Mouse (Mus musculus) c-Kit-positive CD71-negative TER-119-negative erythroid progenitor cells, embryonic 14.5 days (primary cell): ENCODE results near the gene Vkorc1.
"Not testable (repeated sequence)": the region's sequence is repeated elsewhere in the genome, so short reads cannot be mapped to it uniquely, and the experiment has no call there.

Source experiments
- DNase-seq: peaks from one replicate; pipeline ENCODE4 v3.0.0-alpha.2; 2013; ENCODE audit warnings: low read depth

The Vkorc1 gene

DNA sequence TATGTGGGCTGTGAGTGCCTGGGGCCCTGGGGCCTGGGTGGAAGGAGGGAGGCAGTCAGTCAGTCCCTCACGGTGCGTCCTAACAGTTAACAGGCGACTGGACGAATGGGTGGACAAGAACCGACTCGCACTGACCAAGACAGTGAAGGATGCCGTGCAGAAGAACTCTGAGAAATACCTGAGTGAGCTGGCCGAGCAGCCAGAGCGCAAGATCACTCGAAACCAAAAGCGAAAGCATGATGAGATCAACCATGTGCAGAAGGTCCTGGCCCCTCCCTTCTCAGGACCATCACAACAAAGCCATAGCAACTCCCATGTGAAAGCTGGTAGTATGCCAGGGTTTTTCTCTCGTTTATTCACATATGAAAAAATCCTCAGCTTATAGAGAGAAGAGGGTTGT is 19.9 kb upstream of the Vkorc1 start:
- DNase-seq, result no peak

DNA sequence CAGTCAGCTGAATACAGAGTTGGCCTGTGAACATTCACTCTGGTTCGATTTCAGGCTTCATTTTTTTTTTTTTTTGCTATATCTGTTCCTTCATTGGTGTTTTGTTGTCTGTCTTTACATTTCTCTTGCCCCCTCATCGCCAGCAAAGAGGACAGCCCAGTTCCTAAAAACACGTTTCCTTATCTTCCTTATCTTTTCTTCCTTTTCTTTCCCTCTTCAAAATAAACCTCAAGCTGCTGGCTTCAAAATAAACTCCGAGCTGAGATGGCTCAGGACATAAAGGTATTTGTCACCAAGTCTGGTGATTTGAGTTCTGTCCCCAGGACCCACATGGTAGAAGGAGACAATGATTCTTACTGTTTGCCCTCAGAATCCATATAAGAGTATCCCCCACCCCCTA is 17.5 kb upstream of the Vkorc1 start:
- DNase-seq, result no peak

DNA sequence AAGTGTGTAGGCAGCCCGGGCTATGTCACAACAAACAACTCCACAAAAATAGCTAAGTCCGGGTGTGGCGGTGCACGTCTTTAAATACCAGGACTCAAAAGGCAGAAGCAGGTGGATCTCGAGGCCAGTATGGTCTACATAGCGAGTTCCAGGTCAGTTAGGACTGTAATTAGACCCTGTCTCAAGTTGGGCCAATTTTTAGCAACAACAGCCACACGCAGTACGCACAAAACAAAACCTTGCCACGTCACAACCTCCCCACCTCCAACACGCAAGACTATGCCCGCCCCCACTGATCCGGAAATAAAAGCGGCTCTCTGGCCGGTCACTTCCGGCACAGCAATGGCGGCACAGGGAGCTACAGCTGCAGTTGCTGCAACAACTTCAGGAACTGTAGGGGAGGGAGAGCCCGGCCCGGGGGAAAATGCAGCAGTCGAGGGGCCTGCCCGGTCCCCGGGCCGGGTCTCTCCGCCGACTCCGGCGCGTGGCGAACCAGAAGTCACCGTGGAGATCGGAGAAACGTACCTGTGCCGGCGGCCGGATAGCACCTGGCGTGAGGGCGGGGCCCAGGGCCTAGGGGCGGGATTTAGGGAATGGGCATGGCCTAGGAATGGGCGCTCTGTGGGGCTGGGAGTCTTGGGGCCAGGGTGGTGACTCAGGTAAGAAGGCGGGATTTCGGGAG is 16.9 kb upstream of the Vkorc1 start, which contains the start of gene Kat8:
Gene Kat8 (plus strand): TSS at position 327 of the 682 bp plus-strand sequence.
- DNase-seq, result peak; percentile 92

DNA sequence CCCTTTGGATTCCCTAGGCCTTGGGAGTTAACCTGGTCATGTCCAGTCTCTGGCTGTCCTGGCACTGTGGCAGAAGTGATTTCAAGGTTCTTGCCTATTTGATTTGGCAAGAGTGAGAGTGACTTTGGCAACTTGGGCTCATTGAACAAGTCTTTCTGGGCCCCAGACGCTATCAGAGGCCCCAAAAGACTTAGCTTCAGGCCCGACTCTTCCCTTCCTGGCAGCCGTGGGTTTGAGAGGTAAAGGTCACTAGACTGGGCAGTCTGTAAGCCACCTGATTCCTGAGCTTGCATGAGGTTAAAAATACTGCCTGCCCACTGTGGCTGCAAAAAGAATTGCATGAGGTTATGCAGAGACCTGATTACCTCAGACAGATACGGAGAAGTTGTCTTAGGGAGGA is 13.2 kb upstream of the Vkorc1 start:
- DNase-seq, result no peak

DNA sequence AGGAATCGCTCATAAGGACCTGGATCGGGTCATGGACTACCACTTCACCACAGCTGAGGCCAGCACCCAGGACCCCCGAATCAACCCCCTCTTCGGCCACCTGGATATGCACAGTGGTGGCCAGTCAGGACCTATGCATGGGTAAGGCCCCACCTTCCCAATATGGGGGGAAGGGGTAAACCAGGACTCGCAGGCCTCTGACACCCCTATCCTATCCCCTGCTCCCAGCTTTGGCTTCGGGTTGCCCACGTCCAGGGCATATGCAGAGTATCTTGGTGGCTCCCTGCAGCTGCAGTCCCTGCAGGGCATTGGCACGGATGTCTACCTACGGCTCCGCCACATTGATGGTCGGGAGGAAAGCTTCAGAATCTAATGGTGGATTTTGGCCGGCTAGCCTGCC is 12.5 kb upstream of the Vkorc1 start:
- no peak for DNase-seq

DNA sequence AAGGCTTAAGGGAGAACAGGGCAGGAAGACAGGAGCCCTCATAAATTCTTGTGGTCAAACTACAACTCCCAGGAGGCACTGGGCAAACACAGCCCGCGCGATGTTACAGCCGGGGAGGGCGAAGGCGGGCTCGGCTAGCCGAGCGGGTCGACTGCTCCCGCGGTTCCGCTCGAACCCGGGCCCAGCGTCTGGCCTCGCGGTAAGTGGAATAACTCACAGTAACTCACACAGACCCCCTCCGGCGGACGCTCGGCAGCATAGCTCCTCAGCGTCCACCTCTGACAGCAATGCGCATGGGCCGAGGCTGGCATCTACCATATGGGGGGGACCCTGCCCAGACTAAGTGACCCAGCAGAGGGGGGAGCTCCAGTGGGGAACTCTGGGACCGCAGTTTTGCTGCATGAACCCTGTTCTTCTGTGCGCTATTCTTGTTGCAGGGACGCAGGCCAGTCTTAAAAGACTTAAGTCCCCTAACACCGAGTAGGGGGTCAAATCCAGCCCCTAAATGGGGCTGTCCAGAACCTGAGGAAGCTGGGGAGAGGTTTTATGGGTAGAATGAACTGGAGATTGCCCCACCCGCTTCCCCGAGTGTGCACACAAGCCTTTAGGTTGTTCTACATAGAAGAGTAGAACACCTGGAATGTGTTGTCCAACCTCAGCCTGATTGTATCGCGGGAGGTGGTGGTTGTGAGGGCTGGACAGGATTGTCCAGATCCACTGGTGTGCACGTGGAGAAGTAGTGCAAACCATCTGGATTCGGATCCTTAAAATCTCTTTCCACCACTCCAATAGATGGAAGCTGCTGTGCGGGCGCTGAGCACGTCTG is 8.8 kb upstream of the Vkorc1 start, which contains the start of gene Bckdk:
Gene Bckdk (plus strand): TSS at position 112 of the 826 bp plus-strand sequence.
- peak; percentile 65 for DNase-seq

DNA sequence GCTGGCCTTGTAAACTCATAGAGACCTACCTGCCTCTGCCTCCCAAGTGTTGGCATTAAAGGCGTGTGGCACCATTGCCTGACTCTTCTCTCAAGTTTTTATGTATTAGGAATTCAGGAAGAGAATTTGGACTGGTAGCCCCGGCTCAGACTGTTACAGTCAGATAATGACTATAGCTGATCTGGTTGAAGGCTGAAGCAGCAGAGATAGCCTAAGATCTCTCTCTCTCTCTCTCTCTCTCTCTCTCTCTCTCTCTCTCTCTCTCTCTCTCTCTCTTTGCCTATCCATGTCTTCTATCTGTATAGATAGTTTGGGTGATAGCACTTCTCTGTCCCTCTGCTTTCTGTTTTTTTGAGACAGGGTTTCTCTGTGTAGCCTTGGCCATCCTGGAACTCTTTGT is 6.4 kb upstream of the Vkorc1 start:
- DNase-seq, result no peak

DNA sequence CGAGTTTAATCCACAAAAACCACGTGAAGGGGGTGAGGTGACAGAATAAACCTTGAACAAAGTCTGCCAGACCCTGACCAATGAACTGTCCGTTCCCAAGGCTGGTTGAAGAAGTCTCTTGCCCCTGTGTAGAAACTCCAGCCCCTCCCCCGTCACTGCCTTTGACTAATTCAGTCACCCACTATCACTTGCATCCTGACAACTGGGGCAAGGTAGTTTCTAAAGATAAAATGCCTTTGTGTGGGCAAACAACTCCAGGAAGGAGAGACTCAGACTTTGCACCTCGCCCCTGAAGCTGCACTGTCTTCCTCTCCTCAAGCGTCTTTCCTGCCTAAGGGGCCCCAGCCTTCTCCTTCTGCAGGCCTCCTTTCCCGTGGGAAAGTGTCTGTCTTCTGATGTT is 4.6 kb upstream of the Vkorc1 start:
- no peak for DNase-seq

DNA sequence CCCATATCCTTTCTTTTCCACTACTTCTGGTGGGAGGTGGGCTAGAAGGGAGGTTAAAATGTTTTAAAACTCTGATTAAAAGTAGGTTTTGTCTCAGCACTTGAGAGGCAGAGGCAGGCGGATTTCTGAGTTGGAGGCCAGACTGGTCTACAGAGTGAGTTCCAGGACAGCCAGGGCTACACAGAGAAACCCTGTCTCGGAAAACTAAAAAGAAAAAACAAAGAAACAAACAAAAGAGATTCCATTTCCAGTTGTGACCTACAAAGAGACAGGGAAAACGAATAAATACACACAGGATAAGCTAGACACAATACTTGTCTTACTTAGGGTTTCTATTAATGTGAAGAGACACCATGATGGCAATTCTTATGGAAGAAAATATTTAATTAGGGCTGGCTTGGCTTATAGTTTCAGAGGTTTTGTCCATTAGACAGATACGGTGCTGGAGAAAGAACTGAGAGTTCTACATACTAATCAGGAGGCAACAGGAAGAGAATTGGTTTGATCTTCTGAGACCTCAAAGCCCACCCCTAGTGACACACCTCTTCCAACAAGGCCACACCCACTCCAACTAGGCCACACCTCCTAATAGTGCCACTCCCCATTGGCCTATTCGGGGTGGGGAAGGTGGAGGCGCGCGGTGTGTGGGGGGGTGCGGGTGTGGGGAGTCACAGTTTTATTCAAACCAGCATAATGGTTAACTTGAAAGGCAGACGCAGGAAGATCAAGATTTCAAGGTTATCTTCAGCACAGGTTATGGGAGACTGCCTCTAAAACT is 3.0 kb upstream of the Vkorc1 start:
- DNase-seq, result no peak

DNA sequence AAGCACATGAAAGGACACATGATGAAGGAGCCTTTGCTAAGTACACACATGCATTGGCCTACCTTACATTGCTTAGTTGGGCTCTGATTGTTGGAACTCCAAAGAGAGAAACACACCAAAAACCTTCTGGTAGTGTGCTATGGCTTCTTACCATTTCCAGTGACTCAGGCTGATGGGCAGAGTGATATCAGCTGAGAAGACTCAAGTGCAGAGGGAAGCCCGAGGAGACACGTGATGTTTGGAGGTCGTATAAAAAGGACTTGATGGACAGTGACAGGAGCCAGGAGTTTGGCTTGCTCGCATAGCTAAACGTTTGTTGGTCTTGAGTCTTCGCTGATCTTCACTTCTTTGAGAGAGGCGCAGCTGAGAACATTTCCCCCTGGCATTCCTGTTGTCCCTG is 2.1 kb upstream of the Vkorc1 start:
- DNase-seq, result no peak

DNA sequence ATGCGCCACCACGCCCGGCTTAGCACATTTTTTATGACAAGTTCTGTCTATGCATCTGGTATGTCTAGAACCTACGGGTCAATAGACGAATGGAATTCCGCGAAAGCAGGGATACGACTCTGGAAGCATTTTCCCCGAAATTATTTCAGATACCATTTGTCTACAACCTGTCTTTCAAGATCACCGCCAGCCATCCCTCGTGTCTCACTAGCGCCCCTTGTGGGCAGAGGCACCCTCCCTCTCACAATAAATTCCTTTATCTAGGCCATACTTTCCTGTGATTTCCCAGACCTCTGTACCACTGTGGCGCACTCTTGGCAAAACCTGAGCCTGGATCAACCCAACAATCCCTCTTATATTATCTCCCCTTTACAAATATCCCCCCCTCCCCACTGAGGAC is 967 bp upstream of the Vkorc1 start:
- peak; percentile 60 for DNase-seq

DNA sequence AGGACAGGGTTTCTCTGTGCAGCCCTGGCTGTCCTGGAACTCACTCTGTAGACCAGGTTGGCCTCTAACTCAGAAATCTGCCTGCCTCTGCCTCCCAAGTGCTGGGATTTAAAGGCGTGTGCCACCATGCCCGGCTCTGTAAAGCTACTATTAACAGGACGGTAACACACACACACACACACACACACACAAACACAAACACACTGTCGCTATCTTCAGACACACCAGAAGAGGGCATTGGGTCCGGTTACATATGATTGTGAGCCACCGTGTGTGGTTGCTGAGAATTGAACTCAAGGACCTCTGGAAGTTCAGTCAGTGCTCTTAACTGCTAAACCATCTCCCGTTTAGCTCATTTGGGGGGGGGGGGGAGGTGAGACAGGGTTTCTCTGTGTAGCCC is 474 bp upstream of the Vkorc1 start:
- DNase-seq, result not testable (repeated sequence)

DNA sequence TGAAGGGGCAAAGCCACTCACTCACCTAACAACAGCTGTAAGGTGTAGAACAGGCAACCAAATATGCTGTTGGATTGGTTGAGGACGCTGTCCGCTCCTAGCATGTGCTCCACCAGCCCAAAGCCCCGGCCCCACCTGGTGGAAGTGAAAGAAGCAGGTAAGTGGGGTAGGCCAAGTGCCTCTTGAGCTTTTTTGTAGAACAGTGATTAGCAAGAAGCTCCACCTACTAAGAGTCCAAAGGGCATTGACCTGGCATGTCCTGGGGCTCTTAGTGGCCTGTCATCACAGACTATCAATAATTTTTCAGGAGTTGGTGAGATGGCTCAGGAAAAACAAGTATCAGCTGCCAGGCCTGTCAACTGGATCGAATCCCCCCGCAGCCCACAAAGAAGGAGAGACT is 937 bp downstream of the Vkorc1 start:
- no peak for DNase-seq

DNA sequence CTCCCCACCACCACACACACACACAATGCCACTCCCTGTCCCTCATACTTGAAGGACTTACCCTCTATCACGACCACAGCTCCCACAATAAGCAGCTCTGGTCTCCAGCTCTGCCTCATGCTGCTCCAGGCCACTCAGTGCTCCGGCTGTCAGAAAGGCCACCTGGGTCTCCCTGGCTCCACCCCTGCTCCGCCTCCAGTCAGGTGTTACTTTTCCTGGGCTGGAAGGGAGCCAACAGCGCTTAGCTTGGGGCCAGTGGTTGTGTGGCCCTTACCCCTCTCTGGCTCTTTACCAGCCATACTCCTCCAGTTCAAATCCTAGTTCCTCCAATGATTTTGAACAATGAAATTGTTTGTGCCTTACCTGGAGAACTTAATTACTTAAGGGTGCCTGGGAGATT is 4.6 kb downstream of the Vkorc1 start, which contains the start of gene Prss53:
Gene Prss53 (minus strand): TSS at position 173 of the 400 bp plus-strand sequence.
- no peak for DNase-seq

DNA sequence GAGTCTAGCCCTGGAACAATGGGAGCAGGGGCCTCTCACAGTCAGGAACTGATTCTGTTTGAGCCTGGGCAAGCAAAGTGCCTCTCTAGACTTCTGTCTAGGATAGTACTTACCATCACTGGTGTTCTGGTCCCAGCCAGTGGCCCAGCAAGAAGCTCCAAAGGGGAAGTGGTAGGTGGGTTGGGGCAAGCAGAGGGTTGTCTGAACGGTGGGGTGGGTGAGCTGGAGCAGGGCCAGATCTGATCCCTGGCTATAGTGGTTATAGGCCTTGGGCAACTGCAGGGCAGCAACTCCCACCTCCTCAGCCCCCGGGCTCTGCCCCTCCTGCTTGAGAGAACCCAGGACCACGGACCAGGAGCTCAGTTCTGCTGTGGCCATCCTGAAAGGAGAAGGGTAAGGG is 6.6 kb downstream of the Vkorc1 start:
- no peak for DNase-seq

DNA sequence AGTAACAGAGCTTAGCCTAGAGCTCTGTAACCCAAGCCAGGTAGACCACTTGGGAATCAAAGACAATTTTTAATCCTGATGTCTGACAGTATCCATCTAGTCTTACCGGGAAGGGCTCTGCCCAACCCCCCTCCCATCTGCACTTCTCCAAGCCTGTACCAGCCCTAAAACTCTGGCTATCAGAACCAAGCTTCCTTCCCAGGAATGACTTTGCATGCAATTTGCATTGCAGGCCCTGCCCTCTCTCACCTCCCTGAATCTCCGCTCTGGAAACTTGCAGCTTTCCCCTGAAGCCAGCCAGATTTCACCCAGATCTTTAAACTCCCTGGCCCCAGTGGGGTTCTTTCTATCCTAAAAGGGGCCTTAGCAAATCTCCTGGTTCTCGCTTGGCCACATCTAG is 7.6 kb downstream of the Vkorc1 start:
- no peak for DNase-seq

DNA sequence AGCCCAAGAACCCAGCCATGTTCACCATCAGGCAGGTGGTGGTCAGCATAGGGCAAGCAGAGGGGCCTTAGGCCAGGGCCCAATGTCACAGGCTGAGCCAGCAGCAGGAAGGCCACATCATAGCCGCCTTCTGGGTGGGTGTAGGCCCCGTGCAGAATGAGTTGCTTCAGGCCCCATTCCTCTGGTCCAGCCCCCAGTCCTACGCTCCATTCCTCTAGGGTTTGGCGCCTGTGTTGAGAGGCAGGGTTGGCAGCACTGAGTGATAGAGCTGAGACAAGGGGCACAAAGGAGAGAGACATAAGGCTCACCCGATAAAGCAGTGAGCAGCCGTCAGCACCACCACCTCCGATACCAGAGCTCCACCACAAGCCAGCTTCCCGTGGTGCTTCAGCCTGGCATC is 8.2 kb downstream of the Vkorc1 start:
- DNase-seq, result no peak

DNA sequence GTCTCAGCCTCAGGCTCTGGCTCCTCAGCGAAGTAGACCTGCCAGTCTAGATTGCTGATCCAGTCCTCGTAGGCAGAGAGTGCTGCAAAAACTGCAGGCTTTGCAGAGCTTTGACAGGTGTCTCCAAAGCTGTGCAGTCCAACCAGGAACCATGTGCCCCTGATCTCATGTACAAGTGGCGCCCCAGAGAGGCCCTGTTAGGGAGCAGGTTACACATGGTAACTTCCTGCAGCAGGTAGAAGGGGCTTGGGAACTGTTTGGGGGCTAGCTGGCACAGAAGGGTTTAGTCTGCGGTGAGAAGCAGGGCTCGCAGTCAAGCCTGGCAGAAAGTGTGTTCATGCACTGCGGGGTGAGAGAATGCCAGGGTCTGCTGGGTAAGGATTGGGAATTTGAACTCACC is 8.9 kb downstream of the Vkorc1 start:
- no peak for DNase-seq

DNA sequence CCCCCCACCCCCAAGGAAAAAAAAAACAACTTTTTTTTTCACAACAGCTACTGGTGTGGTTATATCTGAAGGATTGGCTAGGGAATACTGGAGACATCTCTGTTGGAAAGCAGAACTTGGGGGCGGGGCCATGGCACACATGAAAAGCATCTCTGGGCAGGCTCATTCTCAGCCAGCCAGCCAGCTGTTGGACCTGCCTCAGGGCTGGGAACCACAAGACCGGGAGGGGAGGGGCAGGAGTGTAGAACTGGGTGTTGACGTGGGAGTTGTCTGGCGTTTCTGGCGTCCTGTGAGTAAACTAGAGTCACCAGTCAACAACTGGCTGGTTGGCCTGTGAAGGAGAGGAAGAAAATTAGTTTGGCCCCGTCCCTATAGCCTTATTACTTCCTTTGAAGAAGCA is 9.5 kb downstream of the Vkorc1 start:
- DNase-seq, result no peak

DNA sequence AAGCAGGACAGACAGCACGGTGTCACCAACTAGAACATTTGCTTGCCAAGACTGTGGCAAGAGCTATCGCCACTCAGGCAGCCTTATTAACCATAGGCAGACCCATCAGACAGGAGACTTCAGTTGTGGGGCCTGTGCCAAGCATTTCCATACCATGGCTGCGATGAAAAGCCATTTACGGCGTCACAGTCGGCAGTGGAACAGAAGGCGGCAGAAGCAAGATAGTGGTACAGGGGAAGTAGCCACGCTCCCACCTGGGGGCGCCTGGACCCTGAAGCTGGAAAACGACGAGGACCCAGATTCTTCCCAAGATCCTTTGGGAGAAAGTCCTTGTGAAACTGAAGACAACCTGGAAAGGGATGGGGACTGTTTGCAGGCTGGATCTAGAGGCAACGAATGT is 15.0 kb downstream of the Vkorc1 start:
- no peak for DNase-seq

DNA sequence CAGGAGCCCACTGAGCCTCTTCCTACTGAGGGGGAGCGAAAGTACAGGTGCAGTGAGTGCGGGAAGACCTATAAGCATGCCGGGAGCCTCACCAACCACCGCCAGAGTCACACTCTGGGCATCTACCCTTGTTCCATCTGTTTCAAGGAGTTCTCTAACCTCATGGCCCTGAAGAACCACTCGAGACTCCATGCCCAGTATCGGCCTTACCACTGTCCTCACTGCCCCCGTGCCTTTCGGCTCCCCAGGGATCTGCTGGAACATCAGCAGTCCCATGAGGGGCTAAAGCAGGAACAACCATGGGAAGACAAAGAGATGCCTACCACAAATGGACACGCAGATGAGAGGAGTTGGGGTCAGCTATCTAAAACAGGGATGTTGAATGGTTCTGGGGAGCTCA is 16.1 kb downstream of the Vkorc1 start:
- DNase-seq, result no peak

DNA sequence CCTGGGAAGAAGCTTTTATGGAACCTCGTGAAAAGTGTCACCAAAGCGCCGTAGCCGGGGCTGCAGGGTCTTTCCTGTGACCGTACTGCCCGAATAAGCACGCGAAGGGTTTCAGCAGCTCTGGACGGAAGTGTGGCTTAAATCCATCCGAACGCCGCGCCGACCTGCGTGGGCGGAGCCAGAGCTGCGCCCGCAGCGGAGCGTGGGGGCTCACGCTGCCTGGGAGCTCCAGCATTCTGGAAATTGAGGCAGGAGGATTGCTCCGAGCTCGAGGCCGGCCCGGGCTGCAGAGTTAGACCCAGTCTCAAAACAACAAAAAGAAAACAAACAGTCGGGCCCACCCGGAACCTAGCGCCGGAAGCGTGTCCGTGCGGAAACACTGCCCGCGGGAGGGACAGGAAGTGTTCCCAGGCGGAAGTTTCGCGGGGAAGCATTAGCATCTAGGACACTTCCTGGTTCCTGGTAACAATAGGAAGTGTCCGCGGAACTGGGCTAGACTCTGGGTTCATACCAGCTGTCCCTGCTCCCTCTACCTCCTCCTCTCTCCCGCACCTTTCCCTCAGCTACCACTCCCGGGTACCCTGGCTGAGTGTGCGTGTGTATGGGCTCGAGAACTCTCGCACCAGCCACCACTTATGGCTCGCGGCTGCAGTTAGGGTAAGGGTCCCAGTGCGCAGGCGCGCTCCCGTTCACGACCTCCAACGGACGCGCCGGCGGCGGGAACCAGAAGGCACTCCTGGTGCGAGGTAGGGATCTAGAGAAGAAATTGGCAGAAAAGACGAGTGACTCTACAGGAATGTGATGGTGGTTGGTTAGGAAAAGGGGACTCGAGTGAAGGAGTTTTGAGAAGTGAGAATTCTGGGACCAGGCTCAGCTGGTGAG is 18.7 kb downstream of the Vkorc1 start, which contains the start of gene Zfp668:
Gene Zfp668 (minus strand): TSS at position 362 of the 882 bp plus-strand sequence.
- DNase-seq, result peak; percentile 88
